Mouse (Mus musculus): Measurements from ENCODE around the gene Supt3.

Gene Supt3

DNA sequence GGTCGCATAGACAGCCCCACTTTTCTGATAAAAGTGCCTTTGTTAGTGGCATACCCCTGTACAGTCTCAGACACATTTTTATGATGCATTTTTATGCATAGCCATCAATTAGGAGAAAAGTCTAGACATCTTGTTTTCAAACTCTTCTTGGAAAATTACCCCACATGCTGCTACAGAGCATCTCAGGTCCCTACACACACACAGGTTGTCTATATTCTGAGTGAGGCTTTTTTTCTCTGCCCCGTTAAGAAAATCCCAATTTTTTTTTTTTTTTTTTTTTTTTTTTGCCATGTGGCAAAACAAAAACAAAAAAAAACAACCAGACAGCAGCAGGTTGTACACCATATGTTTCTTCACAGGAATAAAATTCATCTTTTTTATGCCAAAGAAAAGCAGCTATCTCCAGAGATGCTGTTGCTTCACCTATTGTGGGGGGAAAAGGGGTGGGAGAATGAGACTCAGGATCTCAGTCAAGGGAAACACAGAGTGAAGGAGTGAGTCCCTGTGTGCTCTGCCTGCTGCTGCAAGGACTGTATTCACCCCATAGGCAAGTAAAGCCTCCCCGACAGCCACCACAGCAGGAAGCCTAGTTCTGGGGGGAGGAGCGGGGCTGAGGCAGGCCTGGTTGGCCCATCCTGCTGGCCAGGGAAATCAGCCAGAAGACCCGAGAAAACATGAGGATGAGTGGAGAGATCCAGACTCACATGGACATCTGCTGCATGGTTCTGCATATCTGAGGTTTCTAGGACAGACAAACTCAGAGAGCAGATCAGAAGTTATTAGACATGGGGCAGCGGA is 281.8 kb downstream of the Supt3 start:
- DNase-seq, result peak; percentile 49 to 61

DNA sequence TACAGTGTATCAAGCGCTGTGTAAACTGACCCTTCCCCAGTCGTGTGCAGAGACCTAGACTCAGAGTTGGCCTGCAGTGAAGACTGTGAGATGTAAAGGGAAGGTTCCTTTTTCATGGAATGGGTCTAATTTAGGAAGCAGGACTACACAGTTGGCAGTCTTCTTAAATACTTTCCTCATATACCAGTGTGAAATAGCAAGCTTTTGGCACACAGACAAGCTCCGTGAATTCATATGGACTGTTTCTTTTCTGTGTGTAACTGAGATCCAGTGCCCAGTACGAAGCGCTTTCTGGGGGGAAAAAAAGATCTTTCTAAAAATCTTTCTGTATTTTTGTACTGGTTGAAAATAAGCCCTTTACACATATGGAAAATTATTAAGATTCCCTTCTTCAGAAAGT is 286.8 kb downstream of the Supt3 start:
- DNase-seq, result no peak

DNA sequence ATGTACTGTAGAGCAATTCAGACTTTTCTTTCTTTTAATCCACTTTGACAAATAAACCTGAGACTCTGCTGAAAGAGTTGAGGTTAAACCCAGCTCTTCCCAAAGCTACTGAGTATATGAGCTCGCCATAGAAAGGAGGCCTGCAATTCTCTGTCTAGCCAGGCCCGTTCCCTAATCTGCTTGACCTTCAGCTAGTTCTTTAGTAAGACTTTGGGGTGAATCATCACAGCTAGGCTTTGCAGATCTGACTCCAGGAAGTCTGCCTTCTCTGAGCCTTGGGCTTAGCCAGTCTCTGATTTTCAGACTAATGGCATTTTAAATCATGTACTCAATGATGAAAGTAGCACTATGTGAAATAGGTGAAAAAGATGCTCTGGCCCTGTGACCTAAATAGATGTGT is 288.5 kb downstream of the Supt3 start:
- DNase-seq, result no peak

DNA sequence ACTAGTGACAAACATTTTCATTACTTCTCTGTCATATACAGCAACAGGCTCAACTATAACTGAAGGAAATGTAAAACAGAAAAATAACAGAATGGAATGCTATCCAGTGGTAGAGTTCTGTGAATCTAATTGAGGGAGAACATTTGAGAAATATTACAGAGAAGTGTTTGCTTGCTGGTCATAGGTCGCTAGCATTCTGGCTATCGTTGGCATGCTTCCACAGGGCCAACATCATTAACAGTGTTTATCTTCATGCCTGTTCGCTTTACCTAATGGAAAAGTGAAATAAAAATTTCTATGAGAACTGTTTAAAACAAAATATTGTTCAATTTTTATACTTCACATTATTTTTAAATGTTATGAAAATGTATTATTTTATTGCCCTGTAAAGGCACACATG is 290.5 kb downstream of the Supt3 start:
- no peak for DNase-seq

DNA sequence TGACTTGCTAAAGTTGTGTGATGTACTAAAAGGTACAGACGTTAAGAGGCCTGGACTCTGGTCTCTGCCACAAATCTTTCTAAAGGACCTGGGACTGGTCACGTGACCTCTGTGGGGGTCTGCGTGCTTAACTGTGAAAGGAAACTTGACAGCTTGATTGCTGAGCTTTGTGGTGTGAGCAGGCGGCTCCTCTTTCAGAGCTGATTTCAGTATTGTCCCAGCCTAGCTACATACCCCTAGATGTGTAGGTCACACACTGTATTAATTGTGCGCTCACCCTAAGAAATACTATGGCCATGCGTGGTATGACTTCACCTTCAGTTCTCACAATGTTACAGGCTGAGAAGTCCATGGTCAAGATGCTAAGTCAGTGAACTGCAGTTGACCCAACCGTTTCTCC is 291.4 kb downstream of the Supt3 start:
- DNase-seq, result no peak

DNA sequence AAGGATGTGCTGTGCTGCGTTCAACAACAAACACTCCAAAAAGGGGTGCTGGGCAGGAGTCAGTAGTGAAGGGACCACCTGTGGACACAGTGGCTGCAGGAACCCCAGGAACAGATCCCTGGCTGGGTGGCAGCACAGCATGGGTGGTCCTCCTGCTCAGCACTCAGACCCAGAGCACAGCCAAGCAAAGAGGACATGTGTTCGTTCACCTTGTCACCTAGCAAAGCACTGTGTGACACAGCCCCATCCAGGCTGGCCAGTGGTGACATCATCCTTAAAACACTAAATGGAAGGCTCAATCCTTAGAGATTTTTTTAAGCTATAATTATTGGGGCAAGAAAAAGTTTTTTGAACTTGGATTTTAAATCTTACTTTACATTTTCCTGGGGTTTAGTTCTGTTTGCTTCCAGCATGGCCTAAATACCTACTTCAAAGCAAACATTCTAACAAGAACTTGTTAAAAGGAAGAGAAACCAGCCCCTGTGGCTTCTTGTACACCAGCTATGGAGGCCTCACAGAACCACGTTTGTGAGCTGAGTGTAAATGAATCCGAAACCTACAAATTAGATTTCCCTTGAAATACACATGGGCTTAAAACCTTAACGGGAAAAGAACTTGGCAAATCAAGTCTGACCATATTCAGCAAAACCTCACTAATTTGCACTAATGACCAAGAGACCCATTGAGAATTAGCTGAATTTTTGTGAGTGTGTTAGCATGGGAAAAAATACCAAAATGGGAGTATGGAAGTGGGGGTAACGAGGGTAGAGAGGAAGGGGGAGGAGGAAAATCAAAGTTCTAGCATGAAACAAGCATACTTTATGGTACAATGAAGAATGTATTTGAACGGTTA is 295.8 kb downstream of the Supt3 start:
- DNase-seq, result no peak

DNA sequence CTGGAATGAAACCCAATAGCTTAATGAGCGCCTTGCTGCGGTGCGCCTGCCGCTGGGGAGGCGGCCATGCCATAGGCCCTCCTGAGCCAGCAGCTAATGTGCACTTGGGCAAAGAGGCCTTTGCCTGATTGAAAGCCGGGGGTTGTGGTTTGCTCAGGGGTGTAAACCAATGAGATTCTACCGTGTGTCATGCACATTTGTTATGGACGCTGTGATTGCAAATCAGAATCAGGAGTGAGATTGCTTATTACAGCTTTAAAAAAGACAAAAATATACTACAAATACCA is 296.3 kb downstream of the Supt3 start:
- no peak for DNase-seq

DNA sequence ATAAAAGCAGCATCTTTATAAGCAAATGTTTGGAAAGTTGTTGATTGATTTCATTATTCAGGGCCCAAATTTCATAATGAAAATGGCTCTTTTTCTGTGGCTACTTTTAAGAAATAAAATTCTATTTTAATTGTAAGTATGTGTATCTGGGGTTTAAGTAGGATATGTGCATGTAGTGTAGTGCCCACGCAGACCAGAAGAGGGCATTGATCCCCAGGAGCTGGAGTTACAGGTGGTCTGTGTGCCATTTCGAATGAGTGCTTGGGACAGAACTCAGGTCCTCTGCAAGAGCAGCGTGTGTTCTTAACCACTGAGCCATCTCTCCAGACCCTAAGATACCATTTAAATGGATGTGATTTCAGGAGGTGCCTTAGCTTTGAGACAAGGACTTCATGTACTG is 296.8 kb downstream of the Supt3 start:
- no peak for DNase-seq

DNA sequence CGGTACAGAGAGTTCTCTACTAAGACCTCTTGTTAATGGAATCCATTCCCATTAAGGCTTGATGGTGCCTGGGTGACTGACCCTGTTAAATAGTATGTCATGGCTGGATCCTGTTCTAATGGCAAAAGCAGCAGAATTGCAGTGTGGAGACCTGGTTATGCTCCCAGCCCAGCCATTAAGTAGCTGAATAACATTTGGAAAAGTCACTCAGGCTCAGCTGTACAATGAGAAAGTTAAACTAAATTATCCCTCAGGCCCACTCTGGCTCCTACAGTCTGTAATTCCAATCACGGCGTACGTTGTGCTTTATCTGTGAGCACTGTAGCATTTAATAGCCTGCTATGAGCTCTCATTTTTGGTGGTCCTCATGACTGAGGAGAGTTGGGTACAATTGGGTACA is 300.0 kb downstream of the Supt3 start:
- no peak for DNase-seq

DNA sequence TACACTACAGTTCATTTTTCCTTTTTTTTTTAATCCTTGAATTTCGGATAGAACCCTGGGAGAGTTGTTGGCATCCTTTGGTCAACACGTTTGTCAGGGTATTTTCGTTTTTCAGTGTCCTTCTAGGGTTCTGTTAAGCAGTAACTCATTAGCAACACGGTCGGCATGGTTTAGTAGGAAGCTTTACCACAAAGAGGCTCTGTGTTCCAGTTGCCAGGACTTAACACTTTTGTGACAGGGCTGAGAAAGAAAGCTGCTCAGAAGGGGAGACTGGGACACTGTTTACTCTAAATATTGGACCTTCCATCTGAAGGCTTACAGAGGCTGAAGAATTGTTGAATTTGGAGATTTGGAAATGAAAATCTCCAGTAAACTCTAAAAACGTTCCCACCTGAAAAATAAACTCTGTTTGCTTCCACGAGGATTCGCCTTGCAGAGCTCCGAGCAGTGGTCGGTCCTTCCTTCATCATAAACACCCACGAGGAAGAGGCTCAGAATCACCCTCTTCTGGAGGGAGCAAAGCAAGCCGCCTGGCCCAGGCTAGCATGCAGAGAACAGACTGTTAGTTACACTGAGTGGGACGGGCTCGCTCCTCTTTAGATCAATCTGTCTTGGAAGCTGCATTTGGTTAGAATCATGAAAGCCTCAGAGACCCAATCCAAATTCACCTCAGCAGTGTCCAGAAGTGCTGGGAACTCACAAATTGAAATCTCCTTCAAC is 301.1 kb downstream of the Supt3 start:
- no peak for DNase-seq

DNA sequence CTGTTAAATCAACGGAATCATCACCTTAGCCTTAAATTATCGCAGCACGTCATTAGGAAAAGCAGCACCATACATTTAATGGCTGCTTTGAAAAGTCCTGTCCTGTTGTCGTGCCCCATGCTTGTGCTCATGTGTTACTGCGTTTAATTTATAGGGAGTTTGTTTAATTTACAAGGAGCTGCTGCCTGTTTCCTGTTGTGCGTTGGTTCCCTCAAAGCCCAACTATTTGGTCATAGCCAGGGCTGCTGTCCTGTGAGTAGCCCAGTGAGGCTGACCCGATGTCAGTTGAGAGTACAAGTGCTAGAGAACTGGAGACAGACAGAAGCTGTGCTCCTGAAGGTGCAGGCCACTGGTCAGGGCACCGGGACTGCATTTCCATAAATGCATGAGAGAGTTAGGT is 304.6 kb downstream of the Supt3 start:
- no peak for DNase-seq

DNA sequence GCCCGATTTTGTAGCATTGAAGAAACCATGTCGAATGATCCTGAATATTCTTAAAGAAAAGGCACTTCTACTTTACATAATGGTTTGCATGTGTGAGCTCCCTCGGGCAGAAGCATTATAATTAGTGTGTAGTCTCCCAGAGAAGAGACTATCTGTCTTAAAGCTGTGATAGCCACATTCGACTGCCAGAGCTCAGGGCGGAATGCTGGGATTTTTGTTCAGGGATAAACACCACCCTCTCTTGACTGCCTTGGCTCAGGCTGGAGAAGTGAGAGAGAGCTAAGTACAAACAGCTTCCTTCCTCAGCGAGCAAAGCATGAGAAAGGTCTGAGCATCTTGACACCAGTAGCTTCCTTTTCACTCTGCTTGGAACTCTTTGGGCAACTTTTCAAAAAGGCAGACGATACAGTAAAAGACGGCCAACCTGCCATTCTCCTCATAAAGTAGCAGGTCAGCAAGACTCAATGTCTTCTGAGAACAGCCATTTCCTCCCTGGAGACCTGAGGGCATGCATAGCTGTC is 305.1 kb downstream of the Supt3 start:
- DNase-seq, result no peak

DNA sequence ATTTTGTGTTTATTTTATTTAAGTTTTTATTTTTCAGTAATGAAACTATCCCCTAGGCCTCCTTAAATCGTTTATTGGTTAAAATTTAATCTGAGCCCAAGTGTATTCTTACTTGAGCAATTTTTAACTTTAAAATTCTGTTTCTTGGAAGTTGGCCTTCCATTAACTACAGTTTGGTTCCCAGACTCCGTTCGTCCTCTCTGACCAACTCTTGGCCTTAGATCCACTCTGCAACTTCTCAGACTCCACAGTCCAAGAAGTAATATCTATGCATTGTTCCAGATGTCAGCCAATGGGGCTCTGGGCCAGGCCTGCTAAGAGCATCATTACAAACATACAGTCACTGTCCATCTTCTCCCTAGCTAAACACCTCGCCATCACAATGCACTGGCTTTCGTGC is 309.4 kb downstream of the Supt3 start:
- DNase-seq, result no peak

DNA sequence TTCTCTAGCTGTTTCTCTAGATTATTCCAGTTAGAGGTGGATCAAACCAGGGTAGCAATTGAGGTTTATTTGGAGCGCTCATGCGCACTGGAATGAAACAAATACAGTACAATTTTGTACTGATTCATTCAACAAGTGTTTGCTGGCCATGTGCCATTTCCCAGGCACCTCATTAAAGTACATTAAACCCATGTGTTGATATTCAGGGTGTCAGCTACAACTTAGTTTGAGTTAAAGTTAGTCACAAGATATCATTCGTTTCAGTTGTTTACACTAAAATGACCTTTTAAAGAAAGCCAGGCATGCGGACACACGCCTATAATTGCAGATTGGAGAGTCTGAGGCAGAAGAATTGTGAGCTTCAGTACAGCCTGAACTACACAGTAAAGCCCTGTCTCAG is 310.1 kb downstream of the Supt3 start:
- no peak for DNase-seq

DNA sequence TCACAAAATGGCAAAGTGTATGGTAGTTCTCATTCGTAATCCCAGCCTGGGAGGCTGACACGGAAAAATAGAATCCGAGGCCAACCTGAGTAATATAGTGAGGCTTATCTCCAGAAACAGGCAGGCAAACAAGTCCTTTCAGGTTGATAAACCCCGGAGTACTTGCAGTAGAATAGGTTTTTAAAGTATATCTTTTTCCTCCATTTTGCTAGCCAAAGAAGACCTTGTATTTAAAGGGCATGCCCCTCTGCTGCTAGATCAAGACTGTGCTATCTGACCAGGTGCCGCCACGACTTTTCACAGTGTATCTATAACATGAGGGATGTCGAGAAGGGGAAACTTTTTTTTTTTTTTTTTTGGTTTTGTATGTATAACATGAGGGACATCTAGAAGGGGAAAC is 324.1 kb downstream of the Supt3 start:
- DNase-seq, result no peak

DNA sequence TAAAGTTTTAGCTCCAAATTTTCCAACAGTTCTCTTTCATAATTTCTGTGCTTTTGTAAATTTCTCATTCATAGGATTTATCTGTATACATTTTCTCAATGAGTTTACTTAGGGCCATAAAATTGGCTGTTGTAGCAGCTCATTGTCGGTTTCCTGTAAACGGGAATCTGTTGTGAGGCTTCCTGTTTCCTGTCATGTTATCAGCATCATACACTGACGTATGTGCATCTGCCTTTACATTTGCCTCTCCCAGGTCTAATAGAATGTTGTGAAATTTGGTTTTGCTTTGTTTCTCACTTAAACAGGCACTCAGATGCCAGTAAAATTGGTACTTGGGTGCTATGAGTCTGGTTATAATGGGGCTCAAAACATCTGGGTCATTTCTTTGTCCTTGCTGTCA is 338.4 kb downstream of the Supt3 start:
- no peak for DNase-seq

DNA sequence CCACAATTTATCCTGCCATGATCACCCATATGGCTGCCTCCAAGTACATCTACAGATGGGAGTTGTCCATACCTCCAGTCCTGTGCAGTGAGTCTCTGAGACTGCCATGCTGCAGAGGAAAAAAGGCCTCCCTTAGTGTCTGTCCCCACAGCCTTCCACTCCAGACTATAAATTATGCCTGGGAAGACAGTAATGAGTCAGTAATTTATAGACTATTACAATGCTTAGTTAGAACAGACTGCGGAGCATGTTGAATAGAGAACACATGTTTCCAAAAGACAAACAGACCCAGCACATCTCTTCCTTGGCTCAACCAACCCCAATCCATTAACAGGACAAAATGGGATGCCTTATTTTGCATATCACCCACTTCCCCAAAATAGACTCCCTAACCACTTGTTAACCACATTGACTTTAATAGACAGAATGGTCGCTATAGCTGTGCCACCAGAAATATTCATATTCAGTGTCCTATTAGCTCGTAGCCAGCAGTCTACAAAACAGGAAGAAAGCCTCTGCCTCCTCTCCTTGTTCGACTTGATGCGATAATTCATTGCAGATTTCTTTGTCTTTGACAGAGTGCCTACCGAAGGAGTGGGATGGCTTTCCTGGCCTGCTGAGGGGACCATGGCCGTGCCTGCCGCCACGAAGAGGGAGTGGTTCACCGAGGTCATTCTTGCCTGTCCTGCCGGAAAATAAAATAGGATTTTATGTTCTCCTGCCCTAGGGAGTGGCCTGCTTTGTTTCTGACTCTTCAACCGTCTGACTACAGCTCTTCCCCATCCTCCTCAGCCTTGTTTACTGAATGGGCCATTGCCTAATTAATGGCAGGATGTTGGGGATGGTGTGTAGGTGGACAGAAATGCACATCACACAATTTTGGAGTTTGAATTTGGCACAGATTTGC is 341.9 kb downstream of the Supt3 start:
- DNase-seq, result no peak

DNA sequence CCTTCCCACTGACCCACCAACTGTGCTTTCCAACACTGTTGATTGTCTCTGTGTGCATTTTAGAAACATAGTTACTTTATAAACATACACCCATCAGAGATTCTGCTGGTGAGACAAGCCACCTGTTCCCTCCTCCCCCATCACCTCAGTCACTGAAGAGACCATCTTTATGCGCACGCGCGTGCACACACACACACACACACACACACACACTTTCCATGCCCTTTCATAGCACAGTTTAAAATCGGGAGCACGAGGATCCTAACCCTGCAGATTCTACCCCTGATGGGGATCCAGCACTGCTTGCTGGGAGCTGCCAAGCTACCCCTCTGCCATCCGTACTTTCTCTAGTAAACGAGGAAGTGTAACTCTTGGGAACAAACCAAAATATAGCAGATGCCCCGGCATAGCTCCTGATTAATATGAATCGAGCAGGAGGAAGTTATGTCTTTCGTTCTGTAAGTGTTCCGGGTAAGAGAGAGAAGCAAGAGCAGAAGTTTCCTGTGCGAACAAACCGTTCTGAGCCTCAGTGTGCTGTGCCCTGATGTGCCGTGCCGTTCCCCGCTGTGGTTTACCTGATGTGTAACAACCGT is 342.8 kb downstream of the Supt3 start:
- no peak for DNase-seq

DNA sequence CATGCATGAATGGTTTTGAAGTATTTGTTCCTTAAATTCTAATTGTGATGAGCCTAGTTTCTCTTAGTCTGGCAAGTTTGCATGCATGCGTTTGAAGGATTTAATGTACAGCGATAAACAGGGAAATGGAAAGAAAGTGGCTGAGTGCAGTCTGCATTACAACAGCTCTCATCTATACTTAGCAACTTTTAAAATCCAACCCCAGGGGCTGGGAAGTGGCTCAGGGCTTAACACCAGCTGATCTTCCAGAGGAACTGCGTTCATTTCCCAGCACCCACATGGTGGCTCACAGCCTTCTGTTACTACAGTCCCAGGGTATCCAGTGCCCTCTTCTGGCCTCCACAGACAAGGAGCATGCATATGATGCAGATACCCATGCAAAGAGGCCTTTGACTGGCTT is 346.9 kb downstream of the Supt3 start:
- no peak for DNase-seq

DNA sequence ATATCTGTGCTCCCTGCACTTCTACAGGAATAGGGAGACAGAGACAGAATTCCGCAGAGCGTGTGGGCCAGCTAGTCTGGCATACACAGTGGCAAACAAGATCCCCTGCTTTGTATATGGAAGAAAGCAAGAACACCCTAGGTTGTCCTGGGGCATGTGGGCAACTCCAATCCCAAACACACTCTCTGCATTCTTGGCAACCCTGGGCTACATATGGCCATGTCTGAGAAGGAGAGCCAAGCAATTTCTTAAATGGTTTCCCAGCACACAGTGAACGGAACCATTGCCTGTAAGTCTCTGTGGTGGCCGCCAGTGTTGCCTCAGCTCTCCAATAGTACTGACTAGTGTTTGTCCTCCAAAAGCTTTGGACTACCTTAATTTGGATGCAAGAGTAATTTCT is 351.7 kb downstream of the Supt3 start:
- DNase-seq, result no peak

DNA sequence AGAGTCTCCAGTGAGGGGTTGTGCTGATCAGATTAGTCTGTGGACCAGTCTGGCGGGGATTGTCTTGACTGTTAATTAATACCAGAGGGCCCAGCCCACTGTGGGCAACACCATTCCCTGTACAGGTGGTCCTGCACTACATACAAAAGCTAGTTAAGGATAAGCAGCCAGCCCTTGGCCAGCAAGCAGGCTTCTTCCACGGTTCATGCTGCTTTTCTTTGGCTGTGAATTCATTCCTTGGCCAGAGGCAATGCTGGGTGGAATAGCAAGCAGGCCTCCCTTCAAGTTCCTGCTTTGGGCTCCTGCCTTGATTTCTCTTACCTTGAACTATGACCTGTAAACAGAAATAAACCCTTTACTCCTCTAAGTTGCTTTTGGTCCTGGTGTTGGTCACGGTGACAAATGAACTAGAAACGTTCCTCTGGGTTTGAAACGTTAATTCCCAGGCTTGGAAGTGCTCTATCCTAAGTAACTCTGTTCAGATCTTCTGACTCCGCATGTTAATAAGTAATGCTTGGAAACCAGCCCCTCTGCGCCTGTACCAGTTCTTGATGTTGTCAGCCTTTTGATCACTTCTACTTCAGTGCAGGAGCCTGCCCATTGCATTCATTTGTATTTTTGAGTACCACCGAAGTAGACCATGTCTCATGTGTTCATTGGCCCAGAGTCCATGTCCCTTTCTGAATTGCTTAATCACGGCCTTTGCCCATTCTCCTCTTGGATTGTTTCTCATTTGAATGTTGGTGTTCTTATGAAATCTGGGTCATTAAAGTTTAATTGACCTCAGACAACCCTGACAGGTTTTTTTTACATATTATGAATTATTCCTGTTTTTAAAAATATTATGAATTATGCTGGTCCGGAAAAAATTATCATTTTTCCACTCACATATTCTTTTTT is 356.8 kb downstream of the Supt3 start:
- no peak for DNase-seq
